Mouse (Mus musculus): Measurements from ENCODE around the gene Itpkc.

GRCm38 (mm10) chr7:27276021-27276420 is 47.6 kb upstream of the Itpkc start:
- no peak for TF ChIP-seq MAFK (IDR thresholded peaks at IDR 0.05; ENCODE audit: insufficient read depth, low read depth, low read length)
- no peak for TF ChIP-seq CHD2 (IDR thresholded peaks at IDR 0.05; ENCODE audit: low read depth, low read length)
